Mouse (Mus musculus) erythroblast, embryonic 14.5 days (primary cell): Measurements from ENCODE around the gene Twsg1.

Experiments used
- GATA1 ChIP-seq: IDR thresholded peaks from 2 replicates; pipeline ENCODE4 v1.6.1; 2012; ENCODE audit warnings: low read length, inconsistent platforms, mixed read lengths
- TAL1 ChIP-seq: IDR thresholded peaks from 3 replicates; pipeline ENCODE4 v1.6.1; 2012; ENCODE audit warnings: low read length, inconsistent platforms, mixed read lengths

DNA sequence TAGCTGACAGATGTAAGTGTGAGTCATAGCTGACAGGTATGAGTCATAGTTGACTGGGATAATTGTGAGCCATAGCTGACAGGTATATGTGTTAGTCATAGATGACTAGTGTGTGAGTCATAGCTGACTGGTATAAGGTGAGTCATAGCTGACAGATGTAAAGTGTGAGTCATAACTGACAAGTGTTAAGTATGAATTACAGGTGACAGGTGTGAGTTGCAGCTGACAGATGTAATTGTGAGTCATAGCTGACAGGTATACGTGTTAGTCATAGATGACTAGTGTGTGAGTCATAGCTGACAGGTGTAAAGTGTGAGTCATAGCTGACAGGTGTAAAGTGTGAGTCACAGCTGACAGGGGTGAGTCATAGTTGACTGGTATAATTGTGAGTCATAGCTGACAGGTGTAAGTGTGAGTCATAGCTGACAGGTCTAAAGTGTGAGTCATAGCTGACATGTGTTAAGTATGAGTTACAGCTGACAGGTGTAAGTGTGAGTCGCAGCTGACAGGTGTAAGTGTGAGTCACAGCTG is 10.6 kb upstream of the Twsg1 start:
- TF ChIP-seq GATA1 = no peak
- no peak for TF ChIP-seq TAL1
